Mouse (Mus musculus): ENCODE results near the gene Dad1. TPM values are rescaled to one million over a fixed set of nuclear protein-coding genes. Genes with fewer than 3 reads are reported as not detected.

Dad1 gene
- total RNA-seq, 2 experiments from 2014 or later: 123 to 124 TPM

DNA sequence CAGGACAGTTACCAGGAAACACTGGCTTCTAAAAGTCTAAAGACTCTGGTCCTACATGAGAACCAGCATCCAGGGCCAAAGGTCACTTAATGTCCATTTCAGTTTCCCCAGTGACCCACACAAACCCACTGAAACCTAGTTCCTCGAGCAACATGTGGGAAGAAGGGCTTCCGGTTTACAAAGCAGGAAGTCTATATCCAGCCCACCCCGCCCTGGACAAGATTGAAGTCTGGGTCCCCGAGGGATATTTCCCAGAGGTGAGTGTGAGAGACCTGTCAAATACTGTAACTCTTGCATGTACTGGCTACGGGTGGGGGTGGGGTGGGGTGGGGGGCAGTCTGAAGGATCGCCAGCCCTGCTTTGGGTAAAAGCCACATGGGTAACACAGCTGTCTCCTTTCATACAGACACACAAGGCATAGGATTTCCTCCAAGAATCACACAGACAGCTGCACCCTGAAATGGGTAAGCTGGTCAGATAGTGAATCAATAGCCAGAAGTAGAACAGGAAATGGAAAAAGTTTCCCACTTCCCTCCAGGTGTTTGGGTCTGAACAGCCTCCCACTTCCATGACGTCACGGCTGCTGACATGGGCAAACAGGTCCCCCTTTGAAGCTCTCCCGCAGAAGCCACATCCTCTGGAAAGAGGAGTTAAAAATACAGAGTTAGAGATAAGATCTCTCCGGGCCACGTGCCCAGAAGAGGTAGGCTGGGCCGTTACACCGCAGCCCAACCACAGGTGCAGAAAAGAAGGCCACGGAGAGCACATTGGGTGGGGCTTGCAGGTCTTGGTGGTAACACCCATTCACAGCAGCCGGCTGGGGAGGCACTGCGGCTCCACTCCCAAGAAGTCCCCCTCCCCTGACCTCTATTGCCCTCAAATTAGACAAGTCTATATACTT is 26.7 kb downstream of the Dad1 start:
- DNase-seq (ENCODE audit: low spot score in 2 of 2): no peak

DNA sequence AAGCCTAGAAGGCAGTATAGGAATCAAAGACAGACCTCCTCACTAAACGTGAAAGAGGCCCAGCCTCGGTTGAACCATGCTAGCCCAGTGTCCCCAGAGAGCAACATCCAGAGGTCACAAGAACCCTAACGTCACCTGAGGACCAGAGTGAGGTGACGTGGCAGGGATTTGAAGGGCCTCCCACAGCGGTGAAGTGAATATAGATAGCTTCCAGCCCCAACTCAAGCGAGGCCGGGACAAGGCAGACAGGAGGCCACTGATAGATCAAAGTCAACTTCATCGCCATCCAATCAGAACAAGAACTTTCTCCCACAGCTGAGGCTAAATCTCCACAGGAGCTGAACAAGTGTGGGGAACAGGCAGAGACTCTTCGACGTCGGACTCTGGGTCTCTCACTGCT is 28.2 kb downstream of the Dad1 start:
- no peak for DNase-seq (ENCODE audit: low spot score in 2 of 2)

DNA sequence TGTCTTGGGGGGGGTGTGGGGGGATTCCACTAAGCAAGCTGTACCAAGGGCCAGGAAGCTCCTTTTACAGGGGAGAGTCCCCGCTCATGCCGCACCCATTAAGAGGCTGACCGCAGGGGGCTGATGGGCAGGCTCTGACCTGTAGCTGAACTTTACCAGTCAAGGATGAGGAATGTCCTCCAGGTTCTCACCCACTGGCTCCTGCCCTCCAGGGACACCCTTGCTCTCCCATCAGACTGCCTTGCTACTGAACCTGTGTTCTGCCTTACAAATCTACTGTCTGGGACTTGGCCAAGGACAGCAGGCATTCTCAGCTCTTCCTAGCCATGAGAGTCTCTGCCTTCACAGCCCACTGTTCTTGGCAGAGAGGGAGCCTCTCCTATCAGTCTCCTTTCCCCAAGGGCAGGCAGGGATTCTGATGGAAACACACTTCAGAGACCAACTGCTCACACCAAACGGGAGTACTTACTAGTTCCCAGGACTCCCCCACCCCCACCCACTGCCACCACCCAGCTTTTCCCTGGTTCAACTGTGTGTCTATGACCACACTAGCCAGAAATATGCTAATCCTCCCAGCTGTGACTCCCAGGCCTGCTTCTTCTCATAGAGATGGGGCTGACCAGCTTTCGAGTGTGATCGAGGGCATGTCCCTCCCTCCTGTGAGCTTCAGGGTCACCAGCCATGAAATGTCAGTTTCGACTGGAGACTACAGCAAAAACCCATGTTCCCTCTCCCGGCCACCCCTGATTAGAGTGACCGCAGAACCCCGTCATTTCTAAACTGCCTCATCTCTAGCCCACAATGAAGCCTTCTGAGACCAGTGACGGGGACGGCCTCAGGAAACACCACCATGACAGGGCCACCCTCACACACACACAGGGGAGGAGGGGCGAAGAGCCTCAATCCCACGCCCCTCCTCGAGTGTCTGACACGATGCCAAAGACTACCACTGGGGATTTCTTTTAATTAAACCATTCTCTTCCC is 29.1 kb downstream of the Dad1 start:
- no peak for DNase-seq (ENCODE audit: low spot score in 2 of 2)

DNA sequence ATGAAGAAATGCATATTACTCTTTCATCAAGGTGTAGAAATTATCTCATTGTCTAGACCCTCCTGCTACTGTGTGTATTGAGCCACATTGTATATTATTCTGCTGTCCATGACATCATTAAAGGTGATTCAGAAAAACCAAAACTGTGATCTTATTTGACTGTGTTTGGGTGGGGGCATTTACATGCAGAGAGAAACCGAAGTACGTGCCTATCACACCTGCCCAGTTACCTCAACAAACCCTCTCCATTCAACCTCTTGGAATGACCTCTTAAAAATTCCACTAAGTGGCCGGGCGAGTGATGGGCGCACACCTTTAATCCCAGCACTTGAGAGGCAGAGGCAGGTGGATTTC is 29.9 kb downstream of the Dad1 start:
- no peak for DNase-seq (ENCODE audit: low spot score in 2 of 2)

DNA sequence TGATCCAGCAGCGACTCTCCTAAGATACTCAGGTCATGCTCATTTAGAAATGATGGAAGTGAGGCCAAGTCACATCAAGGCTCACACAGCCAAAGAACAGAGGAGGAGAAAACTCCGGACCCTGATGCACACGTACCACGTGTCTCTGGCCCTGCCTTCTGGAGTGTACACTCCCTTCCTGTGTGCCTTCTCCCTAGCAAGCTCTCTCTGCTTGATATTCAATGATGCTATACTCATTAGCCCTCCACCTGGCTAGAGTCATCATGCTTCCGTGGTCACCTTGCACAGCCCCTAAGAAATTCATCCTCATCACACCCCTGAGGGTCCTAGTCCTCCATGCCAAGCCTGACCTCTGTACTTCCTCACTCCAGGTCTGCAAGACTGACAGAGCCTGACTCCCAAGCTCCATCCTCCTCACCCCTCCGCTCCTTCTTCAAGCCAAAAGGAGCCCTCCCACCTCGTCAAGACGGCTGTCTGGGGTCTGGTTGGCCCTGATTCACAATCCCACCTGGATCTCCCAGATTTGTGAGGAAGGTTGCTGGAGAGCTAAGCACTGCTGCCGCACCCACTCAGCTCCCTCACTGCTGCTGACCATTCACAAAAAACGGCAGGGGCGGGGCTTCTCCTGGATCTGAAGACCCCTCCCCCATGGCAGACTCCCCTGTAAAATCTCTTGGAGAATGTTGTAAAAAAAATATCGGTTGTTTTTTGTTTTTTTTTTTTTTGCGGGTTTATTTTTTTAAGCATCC is 30.4 kb downstream of the Dad1 start:
- DNase-seq (ENCODE audit: low spot score in 2 of 2): no peak

DNA sequence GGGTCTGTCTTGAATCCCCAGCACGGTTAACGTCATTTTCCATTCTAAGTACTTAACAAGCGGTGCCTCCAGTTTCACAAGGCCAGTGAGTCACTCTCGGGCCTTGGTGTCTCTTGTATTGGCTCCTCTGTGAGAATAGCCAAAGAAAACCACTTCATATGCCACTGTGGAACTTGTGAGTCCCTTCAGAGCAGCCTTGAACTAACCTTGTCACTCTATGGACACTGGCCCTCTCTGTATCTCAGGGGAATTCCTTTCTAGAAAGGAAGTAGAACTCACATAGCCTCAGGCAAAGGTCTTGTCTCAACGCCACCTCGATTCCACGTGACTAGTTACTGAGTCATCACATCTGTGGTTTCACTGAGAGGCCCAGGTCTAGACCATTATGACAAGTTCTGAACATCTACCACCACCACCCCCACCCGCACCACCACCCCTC is 31.6 kb downstream of the Dad1 start:
- DNase-seq (ENCODE audit: low spot score in 2 of 2): no peak

DNA sequence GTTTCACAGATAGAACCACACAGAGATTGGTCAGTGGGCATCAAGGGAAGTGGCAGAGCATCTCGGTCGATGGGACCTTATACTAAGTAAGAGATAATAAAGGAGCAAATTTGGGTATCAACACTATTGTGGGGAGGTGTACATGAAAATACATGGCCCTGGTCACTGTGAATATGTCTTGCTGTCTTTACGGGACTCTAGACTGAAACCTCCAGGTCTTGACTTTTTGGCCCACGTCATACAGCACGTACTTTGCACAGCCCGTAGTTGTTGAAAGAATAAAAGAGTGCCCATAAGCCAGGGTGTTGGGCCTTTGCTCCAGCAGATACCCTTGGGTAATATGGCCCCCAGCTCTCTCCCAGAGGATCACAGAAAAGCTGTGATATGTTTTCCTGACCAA is 32.3 kb downstream of the Dad1 start:
- DNase-seq (ENCODE audit: low spot score in 2 of 2): no peak

DNA sequence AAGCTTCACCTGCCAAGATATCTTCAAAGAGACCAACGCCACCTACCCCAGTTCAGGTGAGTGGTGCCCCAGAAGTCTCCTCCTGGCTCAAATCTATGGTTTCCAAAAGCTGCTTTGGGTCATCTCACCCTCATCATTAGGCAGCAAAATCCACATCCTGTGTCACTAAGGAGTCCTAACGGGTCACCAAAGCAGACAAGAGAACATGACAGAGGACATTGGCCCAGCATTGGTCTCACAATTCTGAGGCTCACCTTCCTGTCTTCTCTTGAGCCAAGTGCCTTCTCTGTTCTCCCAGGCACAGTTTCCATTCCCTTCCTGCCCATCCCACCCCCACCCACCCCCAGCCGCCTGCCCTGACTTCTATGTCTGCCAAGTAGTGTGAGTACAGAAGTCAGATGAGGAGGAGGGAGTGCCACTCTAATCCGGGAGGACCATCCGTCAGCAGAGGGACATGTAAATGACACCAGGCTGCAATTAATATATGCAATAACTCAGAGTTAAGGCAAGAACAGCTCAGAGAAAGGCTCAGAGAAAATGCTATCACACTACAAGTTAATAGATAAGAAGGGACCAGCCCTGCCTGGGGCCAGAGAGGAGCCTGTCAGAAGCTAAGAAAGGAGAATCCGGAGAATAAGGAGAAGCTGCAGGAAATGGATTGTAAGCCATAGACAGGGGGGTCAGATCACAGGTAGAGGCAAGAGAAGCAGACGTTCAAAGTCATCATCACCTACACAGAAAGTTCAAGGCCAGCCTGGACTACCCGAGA is 33.0 kb downstream of the Dad1 start:
- no peak for DNase-seq (ENCODE audit: low spot score in 2 of 2)

DNA sequence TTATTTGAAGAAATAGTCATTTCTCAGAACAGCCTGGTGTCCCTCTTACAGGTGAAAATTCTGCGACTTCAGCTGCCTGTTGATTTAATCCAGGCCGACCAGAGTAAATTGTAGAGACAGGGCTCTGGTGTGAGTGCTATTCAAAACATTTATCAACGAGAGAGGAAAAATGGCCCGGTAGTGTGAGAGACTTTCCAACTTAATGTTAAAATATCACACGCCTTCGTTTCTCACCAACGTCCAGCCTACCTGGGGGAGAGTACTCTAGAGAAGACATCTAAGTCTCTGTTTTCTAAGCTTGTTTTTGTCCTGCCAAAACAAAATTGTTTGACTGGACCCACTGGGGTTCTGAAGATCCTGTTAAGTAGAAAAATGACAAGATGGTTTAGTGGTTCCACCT is 34.1 kb downstream of the Dad1 start:
- DNase-seq (ENCODE audit: low spot score in 2 of 2): no peak

DNA sequence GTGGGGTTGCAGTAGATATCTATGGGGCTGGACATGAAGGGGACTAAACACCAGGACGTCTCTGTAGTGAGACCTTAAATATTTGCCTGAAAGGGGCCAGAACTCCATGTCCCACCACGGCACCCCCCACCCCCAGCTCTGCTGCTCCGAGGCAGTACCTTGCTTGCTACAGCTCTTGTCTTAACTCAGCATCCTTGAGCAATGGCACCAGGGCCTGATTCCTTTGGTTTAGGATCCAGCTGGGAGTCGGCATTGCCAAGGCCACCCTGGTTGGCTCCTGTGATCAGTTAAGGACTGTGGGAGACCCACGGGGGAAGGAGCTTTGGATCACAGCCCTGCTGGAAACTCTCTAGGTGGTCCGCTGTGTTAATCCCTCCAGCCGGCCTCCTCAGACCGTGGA is 34.6 kb downstream of the Dad1 start:
- DNase-seq (ENCODE audit: low spot score in 2 of 2): no peak

DNA sequence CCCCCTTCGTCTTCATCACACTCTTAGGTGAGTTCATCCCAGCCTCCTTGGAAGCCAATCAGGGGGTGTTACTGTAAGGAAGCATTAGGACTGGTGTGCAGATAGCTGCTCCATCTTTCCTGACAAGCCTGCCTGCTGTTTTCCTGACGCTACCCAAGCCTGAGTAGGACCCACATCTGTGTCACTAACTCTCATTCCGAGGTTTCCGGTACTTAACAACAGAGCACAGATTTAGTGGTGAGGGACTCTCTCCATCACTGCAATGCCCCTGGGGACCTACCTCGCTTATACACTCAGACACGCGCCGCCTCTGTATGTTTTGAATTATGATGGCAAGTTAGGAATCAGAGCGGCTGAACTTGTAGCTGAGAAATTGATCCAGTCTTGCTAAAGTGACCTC is 35.2 kb downstream of the Dad1 start:
- DNase-seq (ENCODE audit: low spot score in 2 of 2): no peak

DNA sequence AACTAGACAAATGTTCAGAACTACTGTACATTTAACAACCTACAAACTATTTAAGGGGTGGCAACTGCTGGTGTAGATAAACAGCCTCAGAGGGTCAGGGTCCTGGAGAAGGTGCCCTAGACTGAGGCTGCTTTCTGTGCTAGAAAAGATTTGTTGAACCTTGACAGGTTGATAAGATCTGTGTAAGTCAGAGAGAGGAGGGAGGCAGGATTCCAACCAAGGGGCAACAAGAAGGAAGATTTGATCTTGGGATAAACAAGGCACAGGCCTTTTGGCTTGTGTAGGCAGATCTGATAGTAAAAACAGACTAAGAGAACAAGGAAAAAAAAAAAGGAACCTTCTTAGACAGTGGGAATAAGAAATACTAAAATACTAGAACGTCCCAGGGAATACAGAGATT is 35.7 kb downstream of the Dad1 start:
- DNase-seq (ENCODE audit: low spot score in 2 of 2): no peak

DNA sequence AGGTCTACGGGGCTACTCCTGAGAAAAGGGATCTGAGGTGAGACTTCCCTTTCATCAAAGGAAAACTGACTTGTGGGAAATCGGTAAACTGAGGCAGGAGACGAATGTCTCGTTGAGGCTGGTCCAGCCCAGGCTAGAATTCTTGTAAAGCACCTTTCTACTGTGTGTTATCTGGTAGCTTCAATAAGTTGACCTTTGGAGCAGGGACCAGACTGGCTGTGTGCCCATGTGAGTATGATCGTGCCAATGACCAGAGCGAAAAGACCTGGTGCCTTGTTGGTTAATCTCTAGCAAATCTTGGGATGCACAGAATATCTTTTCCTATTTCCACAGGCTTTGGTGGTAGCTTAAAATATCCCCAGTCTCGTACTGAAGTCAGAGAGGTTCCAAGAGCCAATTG is 37.8 kb downstream of the Dad1 start:
- no peak for DNase-seq (ENCODE audit: low spot score in 2 of 2)

DNA sequence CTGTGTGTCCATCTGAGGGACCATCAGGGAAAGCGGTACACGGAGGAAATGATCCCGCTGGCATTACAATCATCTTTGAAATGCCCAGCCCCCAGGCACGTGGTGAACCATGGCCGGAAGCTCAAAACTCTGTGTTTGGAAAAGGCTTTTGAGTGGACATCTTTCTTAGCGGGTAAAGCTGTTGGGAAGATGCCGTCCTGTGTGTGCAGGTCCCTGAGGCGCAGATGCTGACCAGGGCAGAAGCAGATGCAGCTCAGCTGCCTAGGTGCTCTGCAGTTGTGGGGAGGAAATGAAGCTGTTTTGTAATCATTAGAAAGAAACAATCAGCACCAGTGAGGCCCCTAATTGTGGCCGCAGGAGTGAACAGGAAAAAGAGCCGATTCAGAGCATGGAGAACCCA is 39.0 kb downstream of the Dad1 start:
- DNase-seq (ENCODE audit: low spot score in 2 of 2): no peak

DNA sequence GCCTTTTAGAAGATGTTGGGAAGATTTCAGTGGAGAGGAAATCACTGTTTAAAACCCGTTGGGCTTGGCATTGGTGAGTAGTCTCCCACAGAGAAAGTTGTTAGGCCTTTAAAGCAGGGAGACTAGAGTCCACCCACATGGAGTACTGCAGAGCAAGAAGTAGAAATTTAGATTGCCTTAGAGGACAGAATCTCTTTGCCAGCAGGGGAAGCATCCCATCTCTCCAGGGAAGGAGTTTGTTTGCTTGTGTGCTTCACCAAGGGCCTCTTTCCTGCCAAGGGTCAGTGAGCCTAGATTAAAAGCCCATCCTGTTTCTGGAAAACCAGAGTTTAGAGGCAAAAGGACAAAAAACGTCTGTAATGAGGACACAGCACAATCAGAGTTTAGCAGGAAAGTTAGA is 39.4 kb downstream of the Dad1 start:
- no peak for DNase-seq (ENCODE audit: low spot score in 2 of 2)

DNA sequence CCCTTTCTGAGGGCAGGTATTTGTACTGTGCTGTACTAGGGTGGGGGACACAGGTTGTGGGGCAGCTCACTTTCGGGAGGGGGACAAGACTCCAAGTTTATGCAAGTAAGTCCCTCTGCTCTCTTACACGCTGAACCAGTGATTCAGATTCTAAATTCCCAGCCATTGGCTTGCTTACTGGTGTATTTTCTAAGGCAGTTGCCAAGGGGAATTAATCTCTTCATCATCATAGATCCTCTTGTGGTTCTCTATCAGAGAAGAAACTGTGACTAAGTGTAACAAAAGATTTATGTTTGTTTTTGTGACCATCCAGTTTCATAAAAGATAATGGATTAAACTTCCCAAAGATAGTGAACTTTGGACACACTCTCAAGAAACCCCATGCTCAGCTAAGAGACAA is 40.2 kb downstream of the Dad1 start:
- DNase-seq (ENCODE audit: low spot score in 2 of 2): no peak

DNA sequence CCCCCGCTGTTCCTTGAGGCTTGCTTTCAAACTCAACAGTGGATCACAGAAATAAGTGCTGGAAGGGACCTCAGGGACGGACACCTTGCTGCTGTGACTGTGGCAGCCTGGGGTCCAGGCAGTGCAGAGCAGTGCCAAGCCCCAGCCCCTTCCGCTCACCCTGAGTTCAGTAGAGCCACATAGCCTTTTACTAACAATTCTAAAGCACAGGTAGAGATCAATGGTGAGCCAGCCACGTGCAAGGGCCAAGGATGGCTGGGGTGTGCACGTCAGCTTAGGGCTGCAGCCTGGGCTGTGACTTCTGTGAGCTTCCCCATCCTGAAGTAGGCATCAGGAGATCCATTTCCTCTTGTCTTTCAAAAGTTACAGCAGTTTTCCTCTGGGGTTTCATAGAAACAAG is 42.1 kb downstream of the Dad1 start:
- DNase-seq (ENCODE audit: low spot score in 2 of 2): no peak

DNA sequence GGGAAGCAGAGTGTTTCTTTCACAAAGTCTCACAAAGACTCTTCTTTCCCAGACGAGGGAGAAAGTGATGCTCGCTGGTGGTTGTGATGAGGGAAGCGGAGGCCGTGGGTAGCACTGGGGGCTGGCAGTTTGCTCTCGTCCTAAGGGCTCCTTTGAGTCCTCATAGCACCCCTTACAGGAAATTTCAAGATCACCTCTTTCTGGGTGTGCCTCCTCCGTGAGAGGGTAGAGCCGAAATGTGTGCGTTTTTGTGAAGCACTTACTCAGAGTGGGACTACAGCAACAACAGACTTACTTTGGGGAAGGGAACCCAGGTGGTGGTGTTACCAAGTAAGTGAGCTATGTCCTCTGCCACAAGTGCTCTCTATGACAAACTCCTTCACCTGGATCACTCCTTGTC is 42.7 kb downstream of the Dad1 start:
- no peak for DNase-seq (ENCODE audit: low spot score in 2 of 2)

DNA sequence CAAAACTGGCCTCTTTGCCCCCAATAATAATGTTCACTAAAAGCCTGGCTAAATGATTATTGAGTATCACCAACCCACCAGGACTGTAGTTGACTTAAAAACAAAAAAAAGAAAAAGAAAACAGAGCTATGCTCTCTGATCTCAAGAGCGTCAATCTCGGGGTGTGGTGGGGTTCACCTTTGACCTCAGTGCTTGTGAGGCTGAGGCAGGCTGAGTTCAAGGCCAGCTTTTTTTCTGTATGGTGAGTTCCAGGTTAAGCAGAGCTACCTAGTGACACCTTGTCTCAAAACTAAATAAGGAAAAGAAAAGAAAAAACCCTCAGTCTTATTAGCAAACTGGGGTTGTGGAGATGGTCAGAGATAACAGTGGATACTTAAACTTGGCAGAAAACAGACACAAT is 43.5 kb downstream of the Dad1 start:
- no peak for DNase-seq (ENCODE audit: low spot score in 2 of 2)

DNA sequence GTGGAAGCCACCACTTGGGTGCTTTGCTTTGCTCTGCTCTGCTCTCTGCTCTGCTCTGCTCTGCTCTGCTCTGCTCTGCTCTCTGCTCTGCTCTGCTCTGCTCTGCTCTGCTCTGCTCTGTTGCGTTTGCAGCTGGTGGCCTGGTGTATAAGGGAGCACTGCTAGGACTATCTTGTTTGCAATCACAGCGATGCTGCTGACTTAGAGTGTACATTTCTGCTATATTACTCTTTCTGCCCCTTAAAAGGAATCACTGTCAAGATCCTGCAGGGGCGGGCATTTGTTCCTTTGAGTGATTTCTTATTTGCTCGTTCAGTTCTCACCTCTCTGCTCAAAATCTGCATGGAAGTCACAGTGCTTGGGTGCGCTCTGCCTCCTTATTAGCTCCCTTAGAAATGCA is 44.0 kb downstream of the Dad1 start:
- no peak for DNase-seq (ENCODE audit: low spot score in 2 of 2)

DNA sequence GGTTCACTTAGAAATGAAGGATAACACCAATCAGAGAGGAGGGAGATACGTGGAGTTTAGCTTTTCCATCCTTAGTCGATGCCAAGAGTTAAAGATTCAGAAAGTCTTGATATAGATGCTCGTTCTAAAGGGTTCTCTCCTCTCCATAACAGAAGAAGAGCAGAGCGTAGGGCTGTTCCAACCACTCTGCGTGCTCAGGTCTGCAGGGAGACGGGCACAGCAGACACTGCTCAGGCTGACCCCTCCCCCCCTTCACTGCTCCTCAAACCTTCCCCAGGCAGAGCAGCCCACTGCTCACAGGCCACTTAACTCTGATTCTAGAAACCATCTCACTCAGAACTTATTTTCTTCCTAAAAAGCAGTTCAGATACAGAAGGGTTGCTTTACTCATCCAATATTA is 45.2 kb downstream of the Dad1 start:
- DNase-seq (ENCODE audit: low spot score in 2 of 2): no peak
